Mouse (Mus musculus) adrenal gland, postnatal 0 days (tissue): Measurements from ENCODE around the gene Gm9507. TPM values are rescaled to one million over a fixed set of nuclear protein-coding genes. Genes with fewer than 3 reads are reported as not detected.

Experiments
- polyA plus RNA-seq: library from polyadenylated mRNA; unstranded; fragments of >200 nt; fragmentation: Nextera tagmentation; extraction: Ambion mirVana; gene quantifications from 2 replicates; pipeline ENCODE4 v1.2.1, GENCODE M21; 2015

Gm9507 gene
- polyA plus RNA-seq, result not detected in 2 replicates

DNA sequence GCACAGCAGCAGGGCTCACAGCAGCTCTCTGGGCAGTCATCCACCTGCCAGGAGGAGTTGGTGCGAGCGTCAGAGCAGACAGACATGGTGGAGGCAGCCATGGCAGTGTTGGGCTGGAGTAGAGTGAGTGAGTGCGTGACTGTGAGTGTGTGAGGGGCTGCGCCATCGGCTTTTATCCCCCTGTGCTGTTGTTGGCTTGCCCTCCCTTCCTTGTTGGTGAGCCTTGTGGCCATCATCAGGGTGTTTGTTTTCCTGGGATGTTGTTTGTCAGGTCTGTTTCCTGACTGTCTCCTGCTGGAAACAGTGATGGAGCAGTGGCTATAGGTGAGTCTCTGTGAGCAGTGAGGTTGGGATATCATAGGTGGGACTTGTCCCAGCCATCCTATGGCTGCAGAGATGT, at the start of gene Gm9507:
TSS of gene Gm9507 (minus strand) at position 101 of the 400 bp plus-strand sequence.

DNA sequence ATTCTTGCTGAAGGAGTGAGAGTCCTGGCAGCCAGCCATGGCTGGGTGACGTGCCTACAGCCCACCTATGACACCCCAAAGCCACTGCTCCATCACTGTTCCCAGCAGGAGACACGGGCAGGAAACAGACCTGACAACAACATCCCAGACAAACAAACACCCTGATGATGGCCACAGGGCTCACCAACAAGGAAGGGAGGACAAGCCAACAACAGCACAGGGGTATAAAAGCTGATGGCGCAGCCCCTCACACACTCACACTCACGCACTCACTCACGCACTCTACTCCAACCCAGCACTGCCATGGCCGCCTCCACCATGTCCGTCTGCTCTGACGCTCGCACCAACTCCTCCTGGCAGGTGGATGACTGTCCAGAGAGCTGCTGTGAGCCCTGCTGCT, 40.9 kb upstream of the Gm9507 start, which contains the start of gene Gm10318:
TSS of gene Gm10318 (plus strand) at position 301 of the 400 bp plus-strand sequence.

DNA sequence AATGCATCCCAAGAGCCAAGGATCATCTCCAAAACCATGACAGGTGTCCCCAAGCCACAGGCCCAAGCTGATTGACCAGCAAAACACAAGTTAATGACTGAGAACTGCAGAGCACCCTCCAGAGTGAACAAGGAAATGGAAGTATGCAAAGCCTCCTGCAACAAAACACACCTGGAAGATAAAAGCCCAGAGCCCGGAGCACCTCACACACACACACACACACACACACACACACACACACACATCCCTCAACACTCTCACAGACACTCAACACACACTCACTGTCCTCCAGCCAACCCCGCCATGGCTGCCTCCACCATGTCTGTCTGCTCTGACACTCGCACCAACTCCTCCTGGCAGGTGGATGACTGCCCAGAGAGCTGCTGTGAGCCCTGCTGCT, 34.9 kb upstream of the Gm9507 start, which contains the start of gene Gm36176:
TSS of gene Gm36176 (plus strand) at position 301 of the 400 bp plus-strand sequence.

DNA sequence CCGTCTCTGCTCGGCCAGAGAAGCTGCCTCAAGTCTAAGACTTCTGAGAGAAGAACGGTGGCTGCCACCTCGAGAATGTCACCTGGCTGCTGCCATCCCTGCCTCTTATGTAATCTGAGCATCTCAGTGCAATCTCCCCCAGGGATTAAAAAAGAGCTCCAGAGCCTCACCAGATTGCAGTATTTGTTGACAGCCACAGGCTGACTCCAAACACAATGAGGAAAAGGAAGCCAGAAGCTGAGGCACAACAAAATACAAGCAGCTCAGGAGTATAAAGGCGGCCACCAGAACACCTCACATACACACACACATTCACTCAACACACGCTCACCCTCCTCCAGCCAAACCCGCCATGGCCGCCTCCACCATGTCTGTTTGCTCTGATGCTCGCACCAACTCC, 24.0 kb upstream of the Gm9507 start, which contains the start of gene Krtap10-10:
TSS of gene Krtap10-10 (plus strand) at position 301 of the 400 bp plus-strand sequence.

DNA sequence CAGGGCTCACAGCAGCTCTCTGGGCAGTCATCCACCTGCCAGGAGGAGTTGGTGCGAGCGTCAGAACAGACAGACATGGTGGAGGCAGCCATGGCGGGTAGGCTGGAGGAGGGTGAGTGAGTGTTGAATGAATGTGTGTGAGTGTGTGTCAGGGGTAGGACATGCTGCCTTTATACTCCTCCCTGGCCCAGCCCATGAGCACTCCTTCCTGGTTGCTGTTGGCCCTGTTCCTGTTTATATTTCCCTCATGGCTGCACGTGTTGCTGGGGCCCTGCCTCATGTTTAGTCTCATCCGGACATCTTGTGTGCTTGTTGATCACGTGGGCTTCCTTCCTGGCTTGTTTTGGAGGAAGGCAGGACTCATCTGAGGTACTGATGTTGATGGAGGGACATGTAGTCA, 15.3 kb upstream of the Gm9507 start, which contains the start of gene Krtap10-4:
TSS of gene Krtap10-4 (minus strand) at position 145 of the 400 bp plus-strand sequence.

DNA sequence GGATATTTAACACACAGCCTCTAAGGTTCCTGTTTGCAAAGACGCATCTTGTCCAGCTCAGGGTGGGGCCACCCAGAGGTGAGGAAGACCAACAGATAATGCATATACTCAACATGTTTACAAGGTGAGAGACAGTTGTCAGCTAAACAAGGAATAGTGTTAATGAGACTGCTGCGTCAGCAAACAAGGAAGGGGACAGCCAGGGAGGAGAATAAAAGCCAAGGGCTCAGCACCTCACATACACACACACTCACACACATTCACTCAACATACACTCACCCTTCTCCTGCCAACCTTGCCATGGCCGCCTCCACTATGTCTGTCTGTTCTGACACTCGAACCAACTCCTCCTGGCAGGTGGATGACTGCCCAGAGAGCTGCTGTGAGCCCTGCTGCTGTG, 2.7 kb upstream of the Gm9507 start, which contains the start of gene Gm2696:
TSS of gene Gm2696 (plus strand) at position 301 of the 400 bp plus-strand sequence.

DNA sequence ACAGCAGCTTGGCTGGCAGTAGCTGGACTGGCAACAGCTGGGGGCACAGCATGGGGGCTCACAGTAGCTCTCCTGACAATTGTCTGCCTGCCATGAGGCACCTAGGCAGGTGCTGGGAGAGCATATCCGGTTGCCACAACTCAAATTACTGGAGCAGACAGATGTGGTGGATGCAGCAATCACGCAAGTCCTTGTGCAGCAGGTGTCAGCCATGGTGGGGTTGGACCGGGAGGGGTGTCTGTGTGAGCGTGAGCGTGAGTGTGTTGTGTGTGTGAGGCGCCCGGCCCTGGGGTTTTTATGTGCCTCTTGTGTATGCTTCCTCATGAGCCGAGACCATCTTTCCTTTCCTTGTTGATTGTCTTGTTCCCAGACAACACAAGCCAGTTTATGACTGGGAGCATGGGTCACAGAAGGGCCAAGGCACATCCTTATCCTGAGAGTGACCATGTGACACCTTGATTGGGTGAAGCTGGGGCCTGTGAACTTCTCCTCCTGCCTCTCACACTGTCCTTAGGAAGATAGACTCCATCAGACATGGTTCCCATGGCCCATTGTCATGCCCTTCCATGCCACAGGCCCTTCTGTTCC, 12.6 kb downstream of the Gm9507 start, which contains the start of gene Gm19668:
TSS of gene Gm19668 (minus strand) at position 213 of the 588 bp plus-strand sequence.

DNA sequence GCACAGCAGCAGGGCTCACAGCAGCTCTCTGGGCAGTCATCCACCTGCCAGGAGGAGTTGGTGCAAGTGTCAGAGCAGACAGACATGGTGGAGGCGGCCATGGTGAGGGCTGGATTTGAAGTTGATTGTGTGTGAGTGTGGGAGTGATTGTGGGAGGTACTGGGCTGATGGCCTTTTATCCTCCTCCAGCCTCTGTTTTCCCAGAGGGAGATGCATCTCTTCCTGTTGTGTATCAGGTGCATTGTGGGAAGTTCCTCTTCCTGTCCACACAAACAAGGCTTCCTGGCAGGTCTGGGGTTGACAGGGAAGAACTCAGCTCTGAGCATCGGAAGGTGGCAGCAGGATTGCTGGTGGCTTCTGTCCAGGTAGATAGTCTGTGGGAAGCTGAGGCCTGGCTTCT, 16.7 kb downstream of the Gm9507 start, which contains the start of gene Gm9639:
TSS of gene Gm9639 (minus strand) at position 101 of the 400 bp plus-strand sequence.

DNA sequence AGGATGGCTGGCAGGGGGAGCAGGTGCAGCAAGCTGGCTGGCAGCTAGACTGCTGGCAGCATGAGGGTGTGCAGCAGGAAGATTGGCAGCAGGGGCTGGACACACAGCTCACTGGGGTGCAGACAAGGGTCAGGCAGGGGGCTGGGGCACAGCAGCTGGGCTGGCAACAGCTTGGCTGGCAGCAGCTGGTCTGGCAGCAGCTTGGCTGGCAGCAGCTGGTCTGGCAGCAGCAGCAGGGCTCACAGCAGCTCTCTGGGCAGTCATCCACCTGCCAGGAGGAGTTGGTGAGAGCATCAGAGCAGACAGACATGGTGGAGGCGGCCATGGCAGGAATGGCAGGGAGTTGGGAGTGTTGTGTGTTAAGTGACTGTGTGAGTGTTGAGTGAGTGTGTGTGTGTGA, 23.8 kb downstream of the Gm9507 start, which contains the start of gene Gm7137:
TSS of gene Gm7137 (minus strand) at position 325 of the 400 bp plus-strand sequence.

DNA sequence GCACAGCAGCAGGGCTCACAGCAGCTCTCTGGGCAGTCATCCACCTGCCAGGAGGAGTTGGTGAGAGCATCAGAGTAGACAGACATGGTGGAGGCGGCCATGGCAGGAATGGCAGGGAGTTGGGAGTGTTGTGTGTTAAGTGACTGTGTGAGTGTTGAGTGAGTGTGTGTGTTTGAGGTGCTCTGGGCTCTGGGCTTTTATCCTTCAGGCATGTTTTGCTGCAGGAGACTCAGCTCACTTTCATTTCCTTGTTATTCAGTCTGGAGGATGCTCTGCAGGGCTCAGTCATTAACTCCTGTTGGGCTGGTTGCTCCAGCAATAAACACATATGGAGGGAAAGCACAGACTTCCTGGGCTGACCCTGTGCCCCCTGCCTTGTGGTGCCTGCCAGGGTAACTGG, 29.2 kb downstream of the Gm9507 start, which contains the start of gene Gm3250:
TSS of gene Gm3250 (minus strand) at position 101 of the 400 bp plus-strand sequence.

DNA sequence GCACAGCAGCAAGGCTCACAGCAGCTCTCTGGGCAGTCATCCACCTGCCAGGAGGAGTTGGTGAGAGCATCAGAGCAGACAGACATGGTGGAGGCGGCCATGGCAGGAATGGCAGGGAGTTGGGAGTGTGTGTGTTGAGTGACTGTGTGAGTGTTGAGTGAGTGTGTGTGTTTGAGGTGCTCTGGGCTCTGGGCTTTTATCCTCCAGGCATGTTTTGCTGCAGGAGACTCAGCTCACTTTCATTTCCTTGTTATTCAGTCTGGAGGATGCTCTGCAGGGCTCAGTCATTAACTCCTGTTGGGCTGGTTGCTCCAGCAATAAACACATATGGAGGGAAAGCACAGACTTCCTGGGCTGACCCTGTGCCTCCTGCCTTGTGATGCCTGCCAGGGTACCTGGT, 34.8 kb downstream of the Gm9507 start, which contains the start of gene Gm7138:
TSS of gene Gm7138 (minus strand) at position 101 of the 400 bp plus-strand sequence.

DNA sequence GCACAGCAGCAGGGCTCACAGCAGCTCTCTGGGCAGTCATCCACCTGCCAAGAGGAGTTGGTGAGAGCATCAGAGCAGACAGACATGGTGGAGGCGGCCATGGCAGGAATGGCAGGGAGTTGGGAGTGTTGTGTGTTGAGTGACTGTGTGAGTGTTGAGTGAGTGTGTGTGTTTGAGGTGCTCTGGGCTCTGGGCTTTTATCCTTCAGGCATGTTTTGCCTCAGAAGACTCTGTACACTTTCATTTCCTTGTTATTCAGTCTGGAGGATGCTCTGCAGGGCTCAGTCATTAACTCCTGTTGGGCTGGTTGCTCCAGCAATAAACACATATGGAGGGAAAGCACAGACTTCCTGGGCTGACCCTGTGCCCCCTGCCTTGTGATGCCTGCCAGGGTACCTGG, 40.4 kb downstream of the Gm9507 start, which contains the start of gene Gm3238:
TSS of gene Gm3238 (minus strand) at position 101 of the 400 bp plus-strand sequence.

Other genes with a start within 250 kb of the Gm9507 start
- gene Pttg1ip, start 230.1 kb downstream of the Gm9507 start, polyA plus RNA-seq, result 155 and 186 TPM in 2 replicates
- 224 and 242 TPM in 2 replicates for gene Sumo3, start 205.7 kb downstream of the Gm9507 start, polyA plus RNA-seq
- gene Gm49325, start 205.6 kb downstream of the Gm9507 start, polyA plus RNA-seq, result 14.8 and 15.0 TPM in 2 replicates
- 46.7 and 55.5 TPM in 2 replicates for gene Ube2g2, start 189.6 kb downstream of the Gm9507 start, polyA plus RNA-seq
- 0.44 and 0.91 TPM in 2 replicates for gene Tspear, start 125.3 kb downstream of the Gm9507 start, polyA plus RNA-seq
- not detected in 2 replicates for gene Gm19402, start 121.1 kb downstream of the Gm9507 start, polyA plus RNA-seq
- gene Gm9508, start 114.6 kb downstream of the Gm9507 start, polyA plus RNA-seq, result not detected in 2 replicates
- not detected in 2 replicates for gene Gm10272, start 105.2 kb downstream of the Gm9507 start, polyA plus RNA-seq
- gene Gm10024, start 100.4 kb downstream of the Gm9507 start, polyA plus RNA-seq, result not detected in 2 replicates
- not detected in 2 replicates for gene Gm10142, start 96.0 kb downstream of the Gm9507 start, polyA plus RNA-seq
- gene Krtap12-1, start 91.2 kb downstream of the Gm9507 start, polyA plus RNA-seq, result not detected in 2 replicates
- not detected in 2 replicates for gene Gm10100, start 85.4 kb downstream of the Gm9507 start, polyA plus RNA-seq
- gene Gm18596, start 69.2 kb downstream of the Gm9507 start, polyA plus RNA-seq, result not detected in 2 replicates
- gene Gm9736, start 60.5 kb downstream of the Gm9507 start, polyA plus RNA-seq, result not detected in 2 replicates
- gene Gm3233, start 52.2 kb downstream of the Gm9507 start, polyA plus RNA-seq, result not detected in 2 replicates
- gene Gm3238, start 40.5 kb downstream of the Gm9507 start, polyA plus RNA-seq, result not detected in 2 replicates
- not detected in 2 replicates for gene Gm7138, start 34.9 kb downstream of the Gm9507 start, polyA plus RNA-seq
- gene Gm3250, start 29.3 kb downstream of the Gm9507 start, polyA plus RNA-seq, result not detected in 2 replicates
- not detected in 2 replicates for gene Gm7137, start 23.6 kb downstream of the Gm9507 start, polyA plus RNA-seq
- gene Gm9639, start 16.8 kb downstream of the Gm9507 start, polyA plus RNA-seq, result not detected in 2 replicates
- not detected in 2 replicates for gene Gm19668, start 12.7 kb downstream of the Gm9507 start, polyA plus RNA-seq
- not detected in 2 replicates for gene Gm2696, start 2.8 kb upstream of the Gm9507 start, polyA plus RNA-seq
- not detected in 2 replicates for gene Krtap10-4, start 15.3 kb upstream of the Gm9507 start, polyA plus RNA-seq
- not detected in 2 replicates for gene Krtap10-10, start 24.1 kb upstream of the Gm9507 start, polyA plus RNA-seq
- not detected in 2 replicates for gene Gm36176, start 35.0 kb upstream of the Gm9507 start, polyA plus RNA-seq
- gene Gm10318, start 41.0 kb upstream of the Gm9507 start, polyA plus RNA-seq, result not detected in 2 replicates
- not detected in 2 replicates for gene Gm3285, start 50.1 kb upstream of the Gm9507 start, polyA plus RNA-seq
- gene Lrrc3, start 90.7 kb upstream of the Gm9507 start, polyA plus RNA-seq, result 4.3 and 8.2 TPM in 2 replicates
- gene Trpm2, start 158.7 kb upstream of the Gm9507 start, polyA plus RNA-seq, result 0.85 and 1.3 TPM in 2 replicates
- 28.7 and 30.4 TPM in 2 replicates for gene 1810043G02Rik, start 166.7 kb upstream of the Gm9507 start, polyA plus RNA-seq
- 31.0 and 54.7 TPM in 2 replicates for gene Pfkl, start 198.2 kb upstream of the Gm9507 start, polyA plus RNA-seq
- gene Dnmt3l, start 230.1 kb upstream of the Gm9507 start, polyA plus RNA-seq, result 6.2 and 10.3 TPM in 2 replicates
- 0.07 and 0.08 TPM in 2 replicates for gene Aire, start 231.8 kb upstream of the Gm9507 start, polyA plus RNA-seq